ENCODE assay signal across 15 mouse cellular contexts in genomic region chr14:104279890-104280289, GRCm38 (mm10).
DNase-seq lines count a peak whose midpoint lies in the region; ATAC-seq lines count a peak whose summit lies in the region.
"Had no signal": no experiment of that assay in that cellular context is flagged by ENCODE, and none has a peak within 500 bp of the region (broad histone marks: within the 10 kb centered on the region; RNA-seq: fewer than 3 reads in every experiment).

No protein-coding gene starts in this region.

- no peaks in the 10 kb centered on the region for H3K27me3 ChIP-seq in hindbrain, embryonic 14.5 days (ENCODE audit: control insufficient read depth, insufficient read depth, low read length)
- H3K27me3 ChIP-seq in hindbrain, embryonic 13.5 days = no peaks in the 10 kb centered on the region
- no peaks in the 10 kb centered on the region for H3K27me3 ChIP-seq in midbrain, embryonic 14.5 days (ENCODE audit: control insufficient read depth, insufficient read depth, low read length)
- H3K27me3 ChIP-seq in kidney, embryonic 15.5 days = no peaks in the 10 kb centered on the region
- H3K27me3 ChIP-seq: embryonic facial prominence, embryonic 13.5 days; limb, embryonic 13.5 days; neural tube, embryonic 15.5 days had no signal

- no peak overlapping the region for H3K9ac ChIP-seq in hindbrain, embryonic 14.5 days
- no peak overlapping the region for H3K9ac ChIP-seq in hindbrain, embryonic 13.5 days
- H3K9ac ChIP-seq in midbrain, embryonic 14.5 days (replicated peaks; ENCODE audit: low read length) = no peak overlapping the region
- H3K9ac ChIP-seq in kidney, embryonic 15.5 days = no peak overlapping the region
- H3K9ac ChIP-seq: embryonic facial prominence, embryonic 13.5 days; limb, embryonic 13.5 days; neural tube, embryonic 15.5 days had no signal

- no peak overlapping the region for H3K4me2 ChIP-seq in hindbrain, embryonic 14.5 days (replicated peaks)
- H3K4me2 ChIP-seq in hindbrain, embryonic 13.5 days = no peak overlapping the region
- no peak overlapping the region for H3K4me2 ChIP-seq in midbrain, embryonic 14.5 days (ENCODE audit: low read length)
- H3K4me2 ChIP-seq in kidney, embryonic 15.5 days = no peak overlapping the region
- H3K4me2 ChIP-seq: embryonic facial prominence, embryonic 13.5 days; limb, embryonic 13.5 days; neural tube, embryonic 15.5 days had no signal

- H3K9me3 ChIP-seq in hindbrain, embryonic 14.5 days (ENCODE audit: control insufficient read depth, low read length) = no peaks in the 10 kb centered on the region
- no peaks in the 10 kb centered on the region for H3K9me3 ChIP-seq in hindbrain, embryonic 13.5 days
- H3K9me3 ChIP-seq in midbrain, embryonic 14.5 days (ENCODE audit: control insufficient read depth, low read length) = no peaks in the 10 kb centered on the region
- H3K9me3 ChIP-seq in kidney, embryonic 15.5 days (replicated peaks) = no peaks in the 10 kb centered on the region
- H3K9me3 ChIP-seq: embryonic facial prominence, embryonic 13.5 days; limb, embryonic 13.5 days; neural tube, embryonic 15.5 days had no signal

- no peaks in the 10 kb centered on the region for H3K4me1 ChIP-seq in hindbrain, embryonic 14.5 days (replicated peaks; ENCODE audit: control insufficient read depth, insufficient read depth, low read length)
- 0 out of 2 replicates have a peak, but pooled peaks cover 3% of the 10 kb centered on the region for H3K4me1 ChIP-seq in hindbrain, embryonic 13.5 days (replicated peaks)
- 0 out of 2 replicates have a peak, but pooled peaks cover 3% of the 10 kb centered on the region for H3K4me1 ChIP-seq in midbrain, embryonic 14.5 days (ENCODE audit: control insufficient read depth, insufficient read depth, low read length)
- H3K4me1 ChIP-seq in kidney, embryonic 15.5 days = no peaks in the 10 kb centered on the region
- H3K4me1 ChIP-seq: embryonic facial prominence, embryonic 13.5 days; limb, embryonic 13.5 days had no signal

- H3K27ac ChIP-seq in hindbrain, embryonic 14.5 days = no peak overlapping the region
- no peak overlapping the region for H3K27ac ChIP-seq in hindbrain, embryonic 13.5 days
- 0 out of 2 replicates have a peak overlapping the region, but pooled peaks have one; percentile 52 for H3K27ac ChIP-seq in midbrain, embryonic 14.5 days (replicated peaks; ENCODE audit: low read depth, low read length)
- H3K27ac ChIP-seq in kidney, embryonic 15.5 days = no peak overlapping the region
- H3K27ac ChIP-seq: embryonic facial prominence, embryonic 13.5 days; limb, embryonic 13.5 days; neural tube, embryonic 15.5 days had no signal

- ATAC-seq in hindbrain, embryonic 14.5 days (ENCODE audit: low FRiP score) = peak; percentile 59; the same call in 1 of the 2 replicates
- no peak for ATAC-seq in hindbrain, embryonic 13.5 days (ENCODE audit: low FRiP score)
- ATAC-seq in midbrain, embryonic 14.5 days (ENCODE audit: low FRiP score, low TSS enrichment) = no peak; the same call in 1 of the 2 replicates
- no peak for ATAC-seq in kidney, embryonic 15.5 days (replicated peaks; ENCODE audit: low FRiP score)
- ATAC-seq: Patski had no signal

- DNase-seq in hindbrain, embryonic 14.5 days (ENCODE audit: low spot score) = no peak
- DNase-seq in lung, postnatal 10 days = peak; percentile 16
- DNase-seq in lung, postnatal 14 days = no peak
- peak; percentile 58 for DNase-seq in cerebellum, adult 8-10 months
- peak; percentile 30 for DNase-seq in midbrain, embryonic 14.5 days
- no peak for DNase-seq in adrenal gland, postnatal 36 days
- DNase-seq: heart, adult 18-20 months; retina, postnatal 1 day; thymus, adult 2 months had no signal

- WGBS in hindbrain, embryonic 14.5 days = 65% methylated on average over 5 of the region's 5 CpGs
- 65% methylated on average over 5 of the region's 5 CpGs for WGBS in hindbrain, embryonic 13.5 days
- 46% methylated on average over 5 of the region's 5 CpGs for WGBS in midbrain, embryonic 14.5 days
- 76% methylated on average over 5 of the region's 5 CpGs for WGBS in kidney, embryonic 15.5 days

- no peak overlapping the region for H3K4me3 ChIP-seq in hindbrain, embryonic 14.5 days (replicated peaks; ENCODE audit: low read length)
- H3K4me3 ChIP-seq in hindbrain, embryonic 13.5 days = no peak overlapping the region
- H3K4me3 ChIP-seq in midbrain, embryonic 14.5 days (replicated peaks; ENCODE audit: low read depth, low read length) = no peak overlapping the region
- no peak overlapping the region for H3K4me3 ChIP-seq in kidney, embryonic 15.5 days (replicated peaks)
- H3K4me3 ChIP-seq: embryonic facial prominence, embryonic 13.5 days; limb, embryonic 13.5 days; neural tube, embryonic 15.5 days had no signal

- no peaks in the 10 kb centered on the region for H3K36me3 ChIP-seq in hindbrain, embryonic 14.5 days (replicated peaks; ENCODE audit: control insufficient read depth, insufficient read depth)
- H3K36me3 ChIP-seq in hindbrain, embryonic 13.5 days = no peaks in the 10 kb centered on the region
- no peaks in the 10 kb centered on the region for H3K36me3 ChIP-seq in midbrain, embryonic 14.5 days (ENCODE audit: control insufficient read depth, insufficient read depth, low read length)
- H3K36me3 ChIP-seq in kidney, embryonic 15.5 days = no peaks in the 10 kb centered on the region
- H3K36me3 ChIP-seq: embryonic facial prominence, embryonic 13.5 days; limb, embryonic 13.5 days; neural tube, embryonic 15.5 days had no signal

Comparison
In these comparisons a context has a peak if more than half of its experiments do, and no peak if none do; other contexts are left out.
1. DNase-seq: peak in lung, postnatal 10 days (single experiment), cerebellum, adult 8-10 months (single experiment) and midbrain, embryonic 14.5 days (single experiment); none in hindbrain, embryonic 14.5 days (single experiment), lung, postnatal 14 days (single experiment) and adrenal gland, postnatal 36 days (0 of 2).